Mouse (Mus musculus): ENCODE data around the gene Usp21. TPM values are rescaled to one million over a fixed set of nuclear protein-coding genes. Genes with fewer than 3 reads are reported as not detected.
"Not testable (repeated sequence)": the region's sequence is repeated elsewhere in the genome, so short reads cannot be mapped to it uniquely, and the experiment has no call there.

Gene Usp21
- total RNA-seq, 2 experiments from 2014 or later: 58.1 to 64.8 TPM

DNA sequence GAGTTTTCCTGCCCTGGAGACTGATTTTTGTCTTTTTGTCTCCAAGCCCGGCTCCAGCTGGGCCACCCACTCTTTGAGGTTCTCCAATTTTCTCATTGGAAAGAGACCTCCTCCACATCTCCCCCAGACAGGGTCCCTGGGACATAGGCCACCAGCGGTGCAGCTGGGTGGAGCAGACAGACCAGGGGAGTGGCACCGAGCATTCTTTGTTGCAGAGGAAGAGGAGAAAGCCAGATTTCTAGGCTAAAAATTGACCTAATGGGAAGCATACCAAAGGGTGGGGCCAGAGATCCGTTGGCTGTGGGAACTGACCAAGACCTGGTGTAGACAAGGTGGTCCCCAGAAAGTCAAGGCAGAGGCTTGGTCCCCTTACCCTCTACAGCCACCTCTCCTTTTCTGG, 39.9 kb downstream of the Usp21 start:
- no peak for DNase-seq (ENCODE audit: extremely low spot score in 1 of 2, low spot score in 1 of 2)

DNA sequence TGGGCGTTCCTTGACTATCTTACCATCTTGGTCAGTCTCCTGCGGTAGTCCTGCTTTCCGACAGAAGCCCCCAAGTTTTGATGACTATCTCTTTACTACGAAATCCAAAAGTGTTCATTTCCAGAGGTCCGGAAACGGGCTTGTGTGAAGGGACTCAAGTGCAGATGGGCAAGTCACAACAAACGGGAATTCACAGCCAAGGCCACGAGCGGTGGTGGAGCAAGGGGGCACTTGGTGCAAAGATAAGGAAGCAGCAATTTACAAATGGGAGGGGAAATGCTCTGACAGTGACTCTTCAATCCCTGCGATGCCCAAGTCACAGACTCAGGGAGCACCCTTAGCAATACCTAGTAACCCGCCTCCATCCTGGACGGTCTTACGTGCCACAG, 40.3 kb downstream of the Usp21 start:
- no peak for DNase-seq (ENCODE audit: extremely low spot score in 1 of 2, low spot score in 1 of 2)

GRCm38 (mm10) chr1:171246709-171247452, 40.9 kb downstream of the Usp21 start:
- DNase-seq (ENCODE audit: extremely low spot score in 1 of 2, low spot score in 1 of 2): peak; percentile 98

DNA sequence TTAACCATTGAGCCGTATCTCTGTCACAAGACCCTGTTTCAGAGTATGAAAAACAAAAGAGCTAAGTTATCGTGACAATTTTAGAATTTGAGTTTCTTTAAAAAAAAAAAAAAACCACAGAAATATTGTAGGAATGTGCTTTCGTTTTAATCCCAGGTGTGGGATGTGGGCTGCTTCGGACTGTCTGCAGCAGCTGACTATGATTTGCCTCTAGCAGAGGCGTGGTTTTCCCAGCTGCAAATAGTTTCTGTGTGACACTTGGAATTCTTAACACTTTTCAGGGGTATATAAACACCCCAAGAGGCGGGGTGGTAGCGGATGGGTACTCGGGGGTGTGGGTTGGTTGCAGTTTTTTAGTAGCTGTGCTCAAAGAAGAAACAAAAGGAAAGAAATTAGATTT, 42.4 kb downstream of the Usp21 start:
- no peak for DNase-seq (ENCODE audit: extremely low spot score in 1 of 2, low spot score in 1 of 2)

DNA sequence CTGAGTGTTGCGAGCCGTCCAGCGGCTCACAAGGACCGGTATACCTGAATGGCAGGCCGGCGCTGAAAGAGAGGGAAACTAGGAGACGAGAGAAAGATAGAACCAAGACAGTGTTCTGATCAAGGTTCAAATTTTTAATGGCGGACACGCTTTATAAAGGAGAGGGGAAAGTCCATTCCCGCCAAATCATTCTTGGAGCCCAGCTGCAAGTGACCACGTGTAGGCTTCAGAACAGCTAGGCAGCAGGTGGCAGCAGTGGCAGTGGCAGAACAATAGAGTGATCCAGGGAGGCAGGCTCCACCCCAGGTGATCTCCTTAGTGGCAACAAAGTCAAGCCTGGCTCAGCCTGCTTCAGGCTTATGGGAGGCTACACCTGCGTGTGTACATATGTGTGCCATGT, 45.8 kb downstream of the Usp21 start:
- not testable (repeated sequence) for DNase-seq (ENCODE audit: extremely low spot score in 1 of 2, low spot score in 1 of 2)

DNA sequence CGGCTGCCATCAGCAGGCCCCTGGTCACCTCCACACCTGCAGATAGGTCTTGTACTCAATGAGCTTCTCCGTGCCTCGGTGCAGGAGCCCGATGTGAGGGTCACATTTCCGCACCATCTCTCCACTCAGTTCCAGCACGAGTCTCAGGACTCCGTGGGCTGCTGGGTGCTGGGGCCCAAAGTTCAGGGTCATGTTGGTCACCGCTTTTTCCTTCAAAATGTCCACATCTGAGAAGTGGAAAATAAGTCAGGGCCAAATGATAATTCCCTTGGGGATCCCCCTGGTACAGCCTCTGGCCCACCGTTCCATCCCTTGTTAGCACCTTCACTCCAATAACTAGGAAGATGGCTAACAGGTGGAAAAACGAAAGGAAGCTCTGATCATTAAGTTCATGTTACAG, 46.9 kb downstream of the Usp21 start:
- DNase-seq (ENCODE audit: extremely low spot score in 1 of 2, low spot score in 1 of 2): no peak

DNA sequence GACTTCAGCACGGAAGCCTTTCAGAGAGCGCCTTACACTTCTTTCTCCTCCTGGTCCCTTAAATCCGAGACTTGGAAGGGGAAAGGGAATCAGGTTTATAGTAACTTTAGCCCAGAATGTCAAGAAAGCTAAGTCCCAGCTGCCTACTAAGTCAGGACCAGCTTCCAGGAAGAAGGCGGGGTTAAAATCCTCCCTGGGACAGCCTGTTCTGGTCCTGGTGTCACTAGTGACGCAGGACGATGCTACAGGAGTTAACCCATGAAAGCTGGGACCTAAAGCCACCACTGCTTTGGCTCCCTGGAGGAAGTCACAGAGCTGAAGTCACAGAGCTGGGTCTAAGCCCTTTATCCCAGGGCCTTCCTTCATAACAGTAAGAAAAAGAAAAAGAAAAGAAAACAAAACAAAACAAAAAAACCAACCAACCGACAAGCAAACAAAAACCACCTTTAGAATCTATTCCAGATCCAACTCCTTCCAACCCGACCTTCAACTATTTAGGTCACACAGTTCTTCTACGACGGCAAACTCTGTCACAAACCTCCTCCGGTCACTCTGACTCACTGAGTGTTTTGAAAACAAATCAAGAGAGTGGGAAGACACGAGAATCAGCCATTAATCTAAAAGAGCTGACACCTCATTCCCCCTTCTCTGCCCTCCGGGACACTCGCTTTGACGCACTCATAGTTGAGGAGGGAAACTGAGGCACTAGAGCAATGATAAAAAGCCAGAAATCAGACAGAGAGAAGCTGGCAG, 47.6 kb downstream of the Usp21 start:
- DNase-seq (ENCODE audit: extremely low spot score in 1 of 2, low spot score in 1 of 2): no peak

- DNase-seq (ENCODE audit: extremely low spot score in 1 of 2, low spot score in 1 of 2): peak in 1 of 2 experiments; percentile 49
Observed at GRCm38 (mm10) chr1:171238463-171238862, 49.3 kb downstream of the Usp21 start.

- DNase-seq (ENCODE audit: extremely low spot score in 1 of 2, low spot score in 1 of 2): no peak
Observed at GRCm38 (mm10) chr1:171237438-171237837, 50.4 kb downstream of the Usp21 start.

DNA sequence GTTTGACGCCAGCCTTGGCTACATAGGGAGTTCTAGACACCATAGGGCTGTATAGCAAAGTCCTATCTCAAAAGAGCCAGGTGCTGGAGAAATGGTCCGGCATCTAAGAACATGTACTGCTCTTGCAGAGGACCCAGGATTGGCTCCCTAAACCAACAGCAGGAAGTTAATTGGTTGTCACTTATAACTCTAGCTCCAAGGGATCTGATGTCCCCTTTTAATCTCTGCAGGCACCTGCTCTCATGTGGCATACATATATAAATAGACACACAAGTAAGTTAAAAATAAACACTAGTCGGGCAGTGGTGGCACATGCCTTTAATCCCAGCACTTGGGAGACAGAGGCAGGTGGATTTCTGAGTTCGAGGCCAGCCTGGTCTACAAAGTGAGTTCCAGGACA, 52.0 kb downstream of the Usp21 start:
- DNase-seq (ENCODE audit: extremely low spot score in 1 of 2, low spot score in 1 of 2): no peak

DNA sequence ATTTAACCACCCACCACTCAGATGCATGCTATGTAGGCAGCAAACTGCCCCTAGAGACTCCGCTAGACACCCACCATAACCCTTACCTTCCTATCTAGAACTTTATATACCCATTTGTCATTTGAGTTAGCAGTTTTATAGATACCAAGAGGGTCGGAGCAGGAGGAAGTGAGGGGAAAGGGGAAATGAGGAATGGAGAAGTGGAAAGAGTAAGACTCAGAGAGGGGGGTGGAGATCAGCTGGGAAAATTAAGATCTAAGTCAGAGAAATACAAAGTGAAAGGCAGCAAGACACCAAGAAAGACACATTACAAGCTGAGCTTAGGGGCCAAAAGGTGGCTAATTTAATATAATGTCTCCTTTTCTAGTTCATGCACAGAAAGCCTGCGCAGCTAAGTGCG, 53.3 kb downstream of the Usp21 start:
- no peak for DNase-seq (ENCODE audit: extremely low spot score in 1 of 2, low spot score in 1 of 2)

DNA sequence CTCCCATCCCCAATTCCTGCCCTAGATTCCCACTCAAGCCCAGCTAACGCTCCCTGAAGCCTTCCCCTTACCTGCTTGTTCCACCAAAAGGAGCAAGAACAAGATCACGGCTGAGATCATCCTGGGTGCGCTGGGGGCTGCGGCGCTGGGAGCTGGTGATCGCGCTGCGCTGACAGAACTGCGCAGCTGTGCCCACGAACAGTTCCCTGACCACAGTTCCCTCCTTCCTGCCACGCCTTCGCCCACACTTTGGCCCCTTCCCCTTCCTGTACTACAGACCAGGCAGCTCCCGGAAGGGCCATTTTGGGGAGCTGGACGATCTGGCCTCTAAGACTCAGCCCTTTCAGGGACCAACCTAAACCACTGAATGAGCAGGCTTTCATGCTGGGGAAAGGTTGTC, 53.7 kb downstream of the Usp21 start, which contains the start of gene Fcer1g:
Gene Fcer1g (minus strand): TSS at position 240 of the 400 bp plus-strand sequence.
- DNase-seq (ENCODE audit: extremely low spot score in 1 of 2, low spot score in 1 of 2): no peak

- no peak for DNase-seq (ENCODE audit: extremely low spot score in 1 of 2, low spot score in 1 of 2)
Observed at GRCm38 (mm10) chr1:171232800-171233730, 54.7 kb downstream of the Usp21 start.

GRCm38 (mm10) chr1:171232348-171232747, 55.4 kb downstream of the Usp21 start:
- no peak for DNase-seq (ENCODE audit: extremely low spot score in 1 of 2, low spot score in 1 of 2)

Other genes starting within 250 kb of the Usp21 start
- gene Fcgr3, start 223.1 kb downstream of the Usp21 start, total RNA-seq (2021): 10 to 100 TPM; 12.1 to 14.0 TPM
- 1 to 10 TPM in 1 of 2 experiments, under 1 TPM in 1; 0.52 to 1.5 TPM for gene Cfap126, start 174.1 kb downstream of the Usp21 start, total RNA-seq (2021)
- gene Sdhc, start 137.4 kb downstream of the Usp21 start, total RNA-seq (2021): 100 to 1,000 TPM; 204 to 220 TPM
- gene Mpz, start 137.3 kb downstream of the Usp21 start, total RNA-seq (2021): not detected
- 10 to 100 TPM; 42.1 to 43.6 TPM for gene Pcp4l1, start 91.7 kb downstream of the Usp21 start, total RNA-seq (2021)
- under 1 TPM; 0.12 to 0.15 TPM for gene Nr1i3, start 74.0 kb downstream of the Usp21 start, total RNA-seq (2021)
- 10 to 100 TPM; 81.4 to 85.9 TPM for gene Tomm40l, start 65.5 kb downstream of the Usp21 start, total RNA-seq (2021)
- 1 to 10 TPM; 1.9 to 2.3 TPM for gene Apoa2, start 62.9 kb downstream of the Usp21 start, total RNA-seq (2021)
- gene Fcer1g, start 53.6 kb downstream of the Usp21 start, total RNA-seq (2021): 10 to 100 TPM; 13.1 to 15.8 TPM
- 10 to 100 TPM; 23.5 to 26.1 TPM for gene Adamts4, start 37.6 kb downstream of the Usp21 start, total RNA-seq (2021)
- 100 to 1,000 TPM; 280 to 296 TPM for gene Ndufs2, start 36.6 kb downstream of the Usp21 start, total RNA-seq (2021)
- gene B4galt3, start 17.7 kb downstream of the Usp21 start, total RNA-seq (2021): 10 to 100 TPM; 63.9 to 66.7 TPM
- 10 to 100 TPM; 21.9 to 33.4 TPM for gene Ppox, start 6.8 kb downstream of the Usp21 start, total RNA-seq (2021)
- gene Ufc1, start 7.0 kb upstream of the Usp21 start, total RNA-seq (2021): 100 to 1,000 TPM; 105 to 116 TPM
- 10 to 100 TPM; 34.6 to 35.4 TPM for gene Dedd, start 41.2 kb upstream of the Usp21 start, total RNA-seq (2021)
- gene Nit1, start 57.7 kb upstream of the Usp21 start, total RNA-seq (2021): 10 to 100 TPM; 45.7 to 47.3 TPM
- gene Pfdn2, start 57.7 kb upstream of the Usp21 start, total RNA-seq (2021): 100 to 1,000 TPM; 163 to 173 TPM
- 1 to 10 TPM; 6.4 to 9.2 TPM for gene Klhdc9, start 72.8 kb upstream of the Usp21 start, total RNA-seq (2021)
- gene Nectin4, start 82.1 kb upstream of the Usp21 start, total RNA-seq (2021): 1 to 10 TPM; 3.6 to 3.7 TPM
- 1 to 10 TPM; 1.8 to 2.0 TPM for gene Arhgap30, start 101.0 kb upstream of the Usp21 start, total RNA-seq (2021)
- 100 to 1,000 TPM; 113 to 139 TPM for gene Usf1, start 123.3 kb upstream of the Usp21 start, total RNA-seq (2021)
- 1 to 10 TPM; 3.1 to 3.3 TPM for gene Tstd1, start 130.9 kb upstream of the Usp21 start, total RNA-seq (2021)
- 1 to 10 TPM; 4.7 to 5.1 TPM for gene F11r, start 149.5 kb upstream of the Usp21 start, total RNA-seq (2021)
- gene Alyref2, start 215.5 kb upstream of the Usp21 start, total RNA-seq (2021): 1 to 10 TPM; 6.1 to 7.5 TPM
- not detected for gene Itln1, start 247.3 kb upstream of the Usp21 start, total RNA-seq (2021)